Mouse (Mus musculus): ENCODE measurements at regions not wholly inside any gene's neighbourhood (a gene's known extent, or its start where the extent isn't known, plus 50 kb on each side); places are given as distances from the start of the nearest gene placed in this dataset.

DNA sequence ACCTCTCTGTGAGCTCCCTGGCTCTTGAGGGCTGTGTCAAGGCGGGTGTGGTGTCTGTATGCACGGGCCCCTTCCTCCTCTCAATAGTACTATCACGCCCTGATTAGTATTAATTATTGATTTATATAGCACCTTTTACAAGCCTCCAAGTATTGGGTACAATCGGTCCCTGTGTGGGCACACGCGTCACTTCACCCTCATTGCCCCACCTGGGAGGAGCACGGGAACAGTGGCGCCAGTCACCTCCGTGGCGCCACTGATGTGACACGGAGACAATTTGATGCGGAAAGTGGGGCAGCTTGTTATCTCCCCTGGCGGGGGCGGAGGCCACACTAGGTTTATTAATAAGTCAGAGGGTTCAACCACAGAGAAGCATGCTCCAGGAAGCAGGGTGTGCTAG, 512.2 kb downstream of the Med13l start:
- WGBS: 95% methylated on average over 14 of the region's 14 CpGs
- Histone ChIP-seq H3K27me3 (peaks cover 5% of the 10 kb centered on the region; the same call in 1 of the 2 replicates), H3K27ac (no peak overlapping the region), H3K36me3 (no peaks in the 10 kb centered on the region), H3K4me1 (no peaks in the 10 kb centered on the region), H3K4me3 (replicated peaks) (no peak overlapping the region), H3K4me2 (no peak overlapping the region), H3K9ac (no peak overlapping the region), H3K9me3 (replicated peaks) (no peaks in the 10 kb centered on the region)
- ATAC-seq (replicated peaks; ENCODE audit: low FRiP score): no peak

DNA sequence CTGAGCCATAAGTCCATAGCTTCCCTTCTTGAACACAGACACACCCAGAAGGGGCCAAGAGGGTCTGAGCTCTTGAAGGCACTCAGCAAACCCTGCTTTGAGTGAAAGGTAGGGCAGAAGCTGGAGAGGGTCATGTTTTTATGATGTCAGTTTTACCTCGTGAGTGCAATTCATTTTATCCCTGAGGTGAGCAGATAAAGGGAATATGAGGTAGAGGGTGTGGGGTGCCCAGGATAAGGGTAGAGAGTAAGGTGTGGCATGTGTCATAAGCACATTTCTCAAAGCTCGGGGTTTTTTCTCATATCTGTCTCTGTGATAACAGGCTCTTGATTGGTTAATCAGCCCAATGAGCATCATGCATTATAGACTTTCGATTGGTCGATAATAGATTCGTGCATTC, 520.3 kb downstream of the Med13l start:
- no peak for ATAC-seq (replicated peaks; ENCODE audit: low FRiP score)
- WGBS: 87% methylated on average over 5 of the region's 5 CpGs
- Histone ChIP-seq H3K9me3 (replicated peaks) (no peaks in the 10 kb centered on the region), H3K36me3 (no peaks in the 10 kb centered on the region), H3K4me2 (no peak overlapping the region), H3K27me3 (peaks cover 16% of the 10 kb centered on the region), H3K4me1 (peaks cover 13% of the 10 kb centered on the region), H3K27ac (no peak overlapping the region), H3K9ac (no peak overlapping the region), H3K4me3 (replicated peaks) (no peak overlapping the region)

GRCm38 (mm10) chr5:119082895-119083294, 522.4 kb downstream of the Med13l start:
- H3K27me3 ChIP-seq: peaks cover 38% of the 10 kb centered on the region
- no peak overlapping the region for H3K9ac ChIP-seq
- no peak for ATAC-seq (replicated peaks; ENCODE audit: low FRiP score)
- no peaks in the 10 kb centered on the region for H3K9me3 ChIP-seq (replicated peaks)
- H3K36me3 ChIP-seq: no peaks in the 10 kb centered on the region
- 62% methylated on average over 15 of the region's 15 CpGs for WGBS
- no peak overlapping the region for H3K4me3 ChIP-seq (replicated peaks)
- H3K4me1 ChIP-seq: peaks cover 26% of the 10 kb centered on the region
- H3K4me2 ChIP-seq: no peak overlapping the region
- H3K27ac ChIP-seq: no peak overlapping the region

- H3K4me2 ChIP-seq: peak overlapping the region; percentile 54
- no peak overlapping the region for H3K27ac ChIP-seq
- ATAC-seq (replicated peaks; ENCODE audit: low FRiP score): no peak
- peak overlapping the region; percentile 29 for H3K4me3 ChIP-seq (replicated peaks)
- H3K27me3 ChIP-seq: peaks cover 12% of the 10 kb centered on the region
- H3K9ac ChIP-seq: peak overlapping the region; percentile 11; the same call in 1 of the 2 replicates
- H3K4me1 ChIP-seq: peaks cover 5% of the 10 kb centered on the region
- no peaks in the 10 kb centered on the region for H3K9me3 ChIP-seq (replicated peaks)
- 2% methylated on average over 17 of the region's 17 CpGs for WGBS
- H3K36me3 ChIP-seq: no peaks in the 10 kb centered on the region
Measured at GRCm38 (mm10) chr5:119097576-119098193, 537.2 kb downstream of the Med13l start.

GRCm38 (mm10) chr5:119099817-119100216, 539.3 kb downstream of the Med13l start:
- WGBS: 75% methylated on average over 6 of the region's 6 CpGs
- H3K9me3 ChIP-seq (replicated peaks): no peaks in the 10 kb centered on the region
- peaks cover 5% of the 10 kb centered on the region for H3K4me1 ChIP-seq
- no peak for ATAC-seq (replicated peaks; ENCODE audit: low FRiP score)
- no peak overlapping the region for H3K4me2 ChIP-seq
- peaks cover 12% of the 10 kb centered on the region for H3K27me3 ChIP-seq
- H3K9ac ChIP-seq: no peak overlapping the region
- H3K36me3 ChIP-seq: no peaks in the 10 kb centered on the region
- no peak overlapping the region for H3K27ac ChIP-seq
- no peak overlapping the region for H3K4me3 ChIP-seq (replicated peaks)

GRCm38 (mm10) chr5:119103503-119103902, 543.0 kb downstream of the Med13l start:
- Histone ChIP-seq H3K27me3 (no peaks in the 10 kb centered on the region), H3K36me3 (no peaks in the 10 kb centered on the region), H3K4me1 (no peaks in the 10 kb centered on the region), H3K9me3 (replicated peaks) (no peaks in the 10 kb centered on the region), H3K4me2 (no peak overlapping the region), H3K4me3 (replicated peaks) (no peak overlapping the region), H3K9ac (no peak overlapping the region), H3K27ac (no peak overlapping the region)
- ATAC-seq (replicated peaks; ENCODE audit: low FRiP score): no peak
- WGBS: 69% methylated on average over 1 of the region's 1 CpGs

DNA sequence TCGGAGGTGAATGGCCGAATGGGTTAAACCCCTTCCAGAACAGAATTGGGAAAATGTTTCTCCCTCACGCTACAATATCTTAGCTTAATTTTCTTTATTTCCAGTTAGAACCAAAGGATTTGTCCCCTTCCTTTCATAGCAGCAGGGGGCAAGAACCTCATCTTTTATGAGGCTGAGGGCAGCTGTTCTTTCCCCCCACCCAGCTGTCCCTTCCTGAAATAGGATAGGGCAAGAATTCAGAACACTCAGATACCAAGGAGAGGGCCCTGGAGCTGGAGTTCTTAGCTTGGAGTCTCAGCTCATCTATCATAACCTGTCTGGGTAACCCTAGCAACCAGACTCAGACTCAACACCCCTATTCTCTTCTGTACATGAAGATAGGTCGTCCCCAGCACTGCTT, 547.4 kb downstream of the Med13l start:
- Histone ChIP-seq H3K27me3 (no peaks in the 10 kb centered on the region), H3K9ac (no peak overlapping the region), H3K4me2 (no peak overlapping the region), H3K4me1 (0 out of 2 replicates have a peak, but pooled peaks cover 3% of the 10 kb centered on the region), H3K9me3 (replicated peaks) (no peaks in the 10 kb centered on the region), H3K36me3 (no peaks in the 10 kb centered on the region), H3K4me3 (replicated peaks) (no peak overlapping the region), H3K27ac (no peak overlapping the region)
- ATAC-seq (replicated peaks; ENCODE audit: low FRiP score): no peak
- 78% methylated on average over 4 of the region's 4 CpGs for WGBS

GRCm38 (mm10) chr5:119109501-119109900, 549.0 kb downstream of the Med13l start:
- no peak for ATAC-seq (replicated peaks; ENCODE audit: low FRiP score)
- no peaks in the 10 kb centered on the region for H3K9me3 ChIP-seq (replicated peaks)
- 0 out of 2 replicates have a peak, but pooled peaks cover 3% of the 10 kb centered on the region for H3K4me1 ChIP-seq
- H3K27ac ChIP-seq: no peak overlapping the region
- H3K27me3 ChIP-seq: no peaks in the 10 kb centered on the region
- H3K9ac ChIP-seq: no peak overlapping the region
- H3K4me3 ChIP-seq (replicated peaks): no peak overlapping the region
- no peaks in the 10 kb centered on the region for H3K36me3 ChIP-seq
- 92% methylated on average over 1 of the region's 1 CpGs for WGBS
- no peak overlapping the region for H3K4me2 ChIP-seq

DNA sequence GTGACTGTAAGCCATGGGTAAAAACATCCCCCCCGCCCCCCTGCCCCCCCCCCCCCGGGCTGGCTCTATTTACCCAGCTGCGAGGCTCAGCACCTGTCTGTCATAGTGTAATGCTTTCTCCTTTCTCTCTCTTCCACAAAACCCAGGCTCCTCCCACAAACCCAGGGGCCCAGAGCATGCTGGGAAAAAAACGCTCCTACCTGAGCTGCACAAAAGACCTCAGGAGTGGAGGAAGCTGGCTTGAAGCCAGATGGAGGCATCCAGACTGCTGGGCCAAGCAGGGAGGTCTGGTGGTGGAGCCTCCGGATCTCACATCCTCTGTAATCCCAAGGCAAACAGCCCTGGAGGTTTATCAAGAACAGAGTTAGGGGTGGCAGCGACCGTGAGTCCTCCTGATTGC, 553.6 kb downstream of the Med13l start:
- Histone ChIP-seq H3K27me3 (no peaks in the 10 kb centered on the region), H3K4me1 (0 out of 2 replicates have a peak, but pooled peaks cover 3% of the 10 kb centered on the region), H3K36me3 (no peaks in the 10 kb centered on the region), H3K4me2 (no peak overlapping the region), H3K27ac (no peak overlapping the region), H3K9me3 (replicated peaks) (no peaks in the 10 kb centered on the region), H3K9ac (no peak overlapping the region), H3K4me3 (replicated peaks) (no peak overlapping the region)
- ATAC-seq (replicated peaks; ENCODE audit: low FRiP score): no peak
- WGBS: 69% methylated on average over 7 of the region's 7 CpGs

DNA sequence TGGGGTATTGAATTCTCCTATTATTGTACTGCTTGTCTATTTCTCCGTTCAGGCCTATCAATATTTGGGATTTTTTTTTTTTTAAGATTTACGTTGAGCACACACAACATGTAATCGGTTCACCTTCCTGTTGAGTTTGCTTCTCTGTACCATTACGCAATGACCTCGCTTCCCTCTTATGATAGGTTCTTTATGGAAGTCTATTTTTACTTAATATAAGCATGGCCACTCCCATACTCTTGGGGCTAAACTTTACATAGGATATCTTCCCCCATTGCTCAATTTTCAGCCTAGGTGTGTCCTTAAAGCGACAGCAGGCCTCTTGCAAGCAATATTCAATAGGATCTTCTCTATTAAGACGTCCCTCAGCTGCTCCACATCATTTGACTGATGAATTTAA, 544.7 kb upstream of the Tbx3 start:
- Histone ChIP-seq H3K4me3 (replicated peaks) (no peak overlapping the region), H3K27me3 (no peaks in the 10 kb centered on the region), H3K9ac (no peak overlapping the region), H3K4me1 (no peaks in the 10 kb centered on the region), H3K9me3 (replicated peaks) (no peaks in the 10 kb centered on the region), H3K36me3 (no peaks in the 10 kb centered on the region), H3K4me2 (no peak overlapping the region), H3K27ac (no peak overlapping the region)
- WGBS: 89% methylated on average over 7 of the region's 7 CpGs
- ATAC-seq (replicated peaks; ENCODE audit: low FRiP score): no peak

GRCm38 (mm10) chr5:119130176-119130575, 540.3 kb upstream of the Tbx3 start:
- WGBS: 93% methylated on average over 7 of the region's 7 CpGs

GRCm38 (mm10) chr5:119131461-119131860, 539.0 kb upstream of the Tbx3 start:
- Histone ChIP-seq H3K27ac (no peak overlapping the region), H3K9me3 (replicated peaks) (no peaks in the 10 kb centered on the region), H3K4me3 (replicated peaks) (no peak overlapping the region), H3K27me3 (peaks cover 18% of the 10 kb centered on the region; the same call in 1 of the 2 replicates), H3K4me2 (no peak overlapping the region), H3K4me1 (peaks cover 9% of the 10 kb centered on the region), H3K36me3 (no peaks in the 10 kb centered on the region), H3K9ac (no peak overlapping the region)
- no peak for ATAC-seq (replicated peaks; ENCODE audit: low FRiP score)
- 45% methylated on average over 10 of the region's 10 CpGs for WGBS

More at GRCm38 (mm10) chr5:119130176-119130575, 540.3 kb upstream of the Tbx3 start:
- Histone ChIP-seq H3K9ac (no peak overlapping the region), H3K36me3 (no peaks in the 10 kb centered on the region), H3K4me1 (peaks cover 9% of the 10 kb centered on the region), H3K9me3 (replicated peaks) (no peaks in the 10 kb centered on the region), H3K4me3 (replicated peaks) (no peak overlapping the region), H3K27me3 (peaks cover 11% of the 10 kb centered on the region; the same call in 1 of the 2 replicates), H3K27ac (no peak overlapping the region), H3K4me2 (no peak overlapping the region)
- ATAC-seq (replicated peaks; ENCODE audit: low FRiP score): no peak

GRCm38 (mm10) chr5:119133378-119133777, 537.1 kb upstream of the Tbx3 start:
- no peak for ATAC-seq (replicated peaks; ENCODE audit: low FRiP score)
- WGBS: 36% methylated on average over 13 of the region's 13 CpGs

More at GRCm38 (mm10) chr5:119133378-119133777, 537.1 kb upstream of the Tbx3 start:
- Histone ChIP-seq H3K36me3 (no peaks in the 10 kb centered on the region), H3K9me3 (replicated peaks) (no peaks in the 10 kb centered on the region), H3K4me3 (replicated peaks) (no peak overlapping the region), H3K4me2 (no peak overlapping the region), H3K4me1 (peaks cover 17% of the 10 kb centered on the region), H3K27me3 (peaks cover 23% of the 10 kb centered on the region; the same call in 1 of the 2 replicates), H3K9ac (no peak overlapping the region), H3K27ac (no peak overlapping the region)
